Mouse (Mus musculus) ES-Bruce4 (cell line): ENCODE results near the gene Nek1.

ENCODE experiments used
- CTCF ChIP-seq: IDR thresholded peaks from one replicate; pipeline ENCODE4 v1.8.1; 2011; ENCODE audit warnings: low read depth, low read length
- EP300 ChIP-seq: IDR thresholded peaks from 2 replicates; pipeline ENCODE4 v1.6.1; 2011; ENCODE audit warnings: low read depth, low read length; ENCODE audit not compliant: insufficient read depth
- POLR2A ChIP-seq: IDR thresholded peaks from one replicate; pipeline ENCODE4 v1.8.1; 2011; ENCODE audit warnings: low read length; ENCODE audit not compliant: insufficient read depth

- no peak for TF ChIP-seq EP300
- no peak for TF ChIP-seq CTCF
- TF ChIP-seq POLR2A, result no peak
These were observed 14.5 kb upstream of the Nek1 start for GRCm38 (mm10) chr8:60978496-60978895.
